Mouse (Mus musculus) spleen, adult 12 weeks (tissue): ENCODE data around the gene Adra1d.

Experiments used
- DNase-seq: peaks from one replicate; pipeline ENCODE4 v3.0.0; 2022; ENCODE audit warnings: low spot score

The Adra1d gene

GRCm38 (mm10) chr2:131561891-131562585 lies at the start of gene Adra1d:
Adra1d (minus strand) TSS chr2:131562283.
- no peak for DNase-seq

- no peak for DNase-seq
Measured at GRCm38 (mm10) chr2:131601881-131602280, 39.8 kb upstream of the Adra1d start.

GRCm38 (mm10) chr2:131594871-131595270 lies 32.8 kb upstream of the Adra1d start:
- no peak for DNase-seq

GRCm38 (mm10) chr2:131587521-131587920 lies 25.4 kb upstream of the Adra1d start:
- DNase-seq = no peak

- no peak for DNase-seq
Measured at GRCm38 (mm10) chr2:131581506-131581905, 19.4 kb upstream of the Adra1d start.

GRCm38 (mm10) chr2:131562586-131563122 lies 571 bp upstream of the Adra1d start:
- no peak for DNase-seq

GRCm38 (mm10) chr2:131561344-131561870 lies 676 bp downstream of the Adra1d start:
- no peak for DNase-seq

GRCm38 (mm10) chr2:131560205-131560919 lies 1.7 kb downstream of the Adra1d start:
- no peak for DNase-seq

- no peak for DNase-seq
Measured at GRCm38 (mm10) chr2:131557896-131558295, 4.2 kb downstream of the Adra1d start.

- no peak for DNase-seq
Measured at GRCm38 (mm10) chr2:131552736-131553400, 9.2 kb downstream of the Adra1d start.

GRCm38 (mm10) chr2:131551701-131552620 lies 10.1 kb downstream of the Adra1d start:
- no peak for DNase-seq

GRCm38 (mm10) chr2:131550906-131551305 lies 11.2 kb downstream of the Adra1d start:
- DNase-seq = no peak

- no peak for DNase-seq
Measured at GRCm38 (mm10) chr2:131550474-131550873, 11.6 kb downstream of the Adra1d start.

GRCm38 (mm10) chr2:131549090-131549489 lies 13.0 kb downstream of the Adra1d start:
- DNase-seq = no peak

- DNase-seq = no peak
Measured at GRCm38 (mm10) chr2:131548330-131548729, 13.8 kb downstream of the Adra1d start.

GRCm38 (mm10) chr2:131546745-131547408 lies 15.2 kb downstream of the Adra1d start:
- no peak for DNase-seq

GRCm38 (mm10) chr2:131546308-131546700 lies 15.8 kb downstream of the Adra1d start:
- no peak for DNase-seq

- DNase-seq = peak; percentile 56
Measured at GRCm38 (mm10) chr2:131545386-131546307, 16.4 kb downstream of the Adra1d start.

GRCm38 (mm10) chr2:131542531-131542930 lies 19.6 kb downstream of the Adra1d start:
- DNase-seq = no peak

GRCm38 (mm10) chr2:131541686-131542085 lies 20.4 kb downstream of the Adra1d start:
- DNase-seq = no peak
